Mouse (Mus musculus) R1 (cell line): ENCODE measurements around the gene Ugt1a10.
A peak's percentile ranks its signal among the peaks of the same experiment; 100 is the strongest.
"Not testable (repeated sequence)": the region's sequence is repeated elsewhere in the genome, so short reads cannot be mapped to it uniquely, and the experiment has no call there.

Source experiments
- DNase-seq: peaks from one replicate; pipeline ENCODE4 v3.0.0-alpha.2; 2018; ENCODE audit warnings: low read depth, low spot score

The Ugt1a10 gene

DNA sequence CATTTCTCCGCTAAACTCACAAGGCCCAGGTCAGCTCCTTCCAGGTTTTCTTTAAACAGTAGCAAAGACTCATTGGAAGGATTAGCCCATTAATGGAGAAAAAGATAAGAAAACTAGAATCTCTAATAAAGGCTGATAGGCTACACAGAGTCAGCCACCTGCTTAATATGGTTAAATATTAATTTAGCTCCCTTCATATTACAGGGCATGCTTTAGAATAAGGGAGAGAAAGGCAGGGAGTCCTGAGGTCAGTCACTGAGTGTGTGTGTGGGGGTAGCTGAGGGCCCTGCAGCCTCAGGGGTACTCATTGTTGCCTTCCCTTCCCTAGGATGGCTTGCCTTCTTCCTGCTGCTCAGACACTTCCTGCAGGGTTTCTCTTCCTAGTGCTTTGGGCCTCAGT is 83.0 kb downstream of the Ugt1a10 start:
- no peak for DNase-seq

DNA sequence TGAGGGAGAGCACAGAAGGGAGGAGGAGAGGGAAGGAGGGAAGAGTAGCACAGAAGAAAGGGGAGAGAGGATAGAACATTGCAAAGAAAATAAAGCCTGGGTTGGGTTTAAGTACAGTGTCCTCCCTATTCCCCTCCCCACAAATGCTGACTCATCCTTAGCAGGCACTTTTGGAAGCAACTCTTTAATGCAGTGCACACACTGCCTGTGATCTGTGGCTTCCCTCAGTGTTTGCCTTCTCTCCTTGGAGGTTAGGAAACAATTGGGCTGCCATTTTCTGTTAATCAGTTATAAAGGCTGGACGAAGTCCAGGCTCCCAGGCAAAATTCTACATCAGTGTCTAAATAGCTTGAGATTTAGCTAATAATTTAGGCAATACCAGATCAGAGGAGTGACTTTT is 85.3 kb downstream of the Ugt1a10 start:
- not testable (repeated sequence) for DNase-seq

DNA sequence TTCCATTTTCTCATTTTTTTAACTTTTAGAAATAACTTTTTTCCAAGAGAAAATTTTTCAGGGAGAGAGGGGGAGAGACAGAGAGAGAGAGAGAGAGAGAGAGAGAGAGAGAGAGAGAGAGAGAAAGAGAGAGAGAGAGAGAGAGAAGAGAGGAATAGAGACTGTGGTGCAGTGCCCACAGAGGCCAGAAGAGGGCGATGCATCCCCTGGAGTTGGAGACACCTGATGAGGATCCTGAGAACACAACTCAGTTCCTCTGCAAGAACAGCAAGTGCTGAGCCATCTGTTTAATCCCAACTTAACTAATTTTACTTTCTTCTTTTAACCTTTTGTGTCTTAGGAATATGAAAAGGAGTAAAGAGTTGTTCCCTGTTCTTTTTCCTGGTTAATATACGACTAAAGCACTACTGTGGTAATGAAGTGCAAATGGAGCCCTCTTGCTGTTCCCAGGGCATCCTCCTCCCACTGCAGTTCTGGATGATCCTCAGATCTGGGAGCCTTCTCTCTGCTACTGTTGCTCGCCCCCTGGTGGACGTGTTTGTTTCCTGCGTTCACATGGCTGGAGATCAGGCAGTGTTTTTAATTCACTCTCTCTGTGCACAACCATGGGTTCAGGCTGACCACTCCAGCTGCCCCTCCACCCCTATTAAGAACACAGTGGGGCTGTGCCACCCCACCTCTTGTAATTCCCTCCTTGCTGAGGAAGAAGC is 88.9 kb downstream of the Ugt1a10 start:
- peak; percentile 11 for DNase-seq

DNA sequence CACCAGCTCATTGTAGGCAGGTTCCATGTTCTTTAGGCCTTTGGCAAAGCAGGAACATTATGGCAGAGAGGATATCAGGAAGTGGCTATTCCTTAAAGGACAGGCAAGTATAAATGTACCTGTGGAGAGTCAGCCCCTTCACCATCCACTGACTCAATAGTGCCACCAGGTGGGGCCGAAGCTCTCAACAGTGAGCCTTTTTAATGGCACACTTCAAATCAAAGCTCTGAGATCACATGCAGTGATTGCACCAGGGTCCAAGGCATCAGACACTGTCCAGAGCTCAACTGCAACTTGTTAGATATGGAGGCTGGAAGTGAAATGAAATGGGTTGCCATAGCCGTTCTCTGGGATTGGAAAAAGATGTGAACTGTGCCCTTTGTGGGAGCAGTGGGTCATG is 90.1 kb downstream of the Ugt1a10 start:
- peak; percentile 39 for DNase-seq

DNA sequence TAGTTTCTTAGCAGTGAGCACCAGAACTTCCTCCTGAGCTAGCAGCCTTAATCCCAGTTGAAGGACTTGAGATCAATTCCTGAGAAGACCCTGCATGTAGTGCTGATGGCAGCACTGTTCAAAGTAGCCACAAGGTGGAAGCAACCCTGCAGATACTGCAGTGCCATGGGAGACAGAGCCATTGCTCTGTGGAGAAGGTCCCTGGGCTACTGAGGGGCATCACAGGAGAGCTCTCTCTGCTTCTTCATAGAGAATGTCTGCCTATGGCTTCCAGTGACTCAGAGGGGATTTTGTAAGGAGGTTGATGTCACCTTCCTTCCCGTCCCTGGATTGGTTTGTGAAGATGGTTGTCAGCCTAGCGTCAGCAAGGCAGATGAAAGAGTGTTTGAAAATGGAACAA is 94.9 kb downstream of the Ugt1a10 start:
- DNase-seq, result peak; percentile 8

DNA sequence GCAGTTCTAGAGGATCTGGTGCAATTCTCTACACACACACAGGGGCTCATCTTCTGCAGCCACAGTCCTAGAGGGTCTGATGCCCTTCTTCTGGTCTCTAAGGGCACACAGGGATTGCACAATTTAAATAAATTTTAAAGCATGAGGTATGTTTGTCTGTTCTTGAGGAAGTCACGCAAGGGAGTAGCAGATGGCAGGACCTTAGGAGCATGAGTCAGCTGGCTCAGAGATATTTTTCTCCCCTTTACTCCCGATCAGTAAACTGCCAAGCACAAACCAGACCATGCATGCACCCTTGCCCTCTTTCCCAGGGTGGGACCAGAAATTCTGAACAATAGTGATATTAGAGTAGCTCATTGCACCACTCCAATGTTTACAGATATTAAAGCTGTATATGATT is 103.2 kb downstream of the Ugt1a10 start:
- DNase-seq, result no peak

DNA sequence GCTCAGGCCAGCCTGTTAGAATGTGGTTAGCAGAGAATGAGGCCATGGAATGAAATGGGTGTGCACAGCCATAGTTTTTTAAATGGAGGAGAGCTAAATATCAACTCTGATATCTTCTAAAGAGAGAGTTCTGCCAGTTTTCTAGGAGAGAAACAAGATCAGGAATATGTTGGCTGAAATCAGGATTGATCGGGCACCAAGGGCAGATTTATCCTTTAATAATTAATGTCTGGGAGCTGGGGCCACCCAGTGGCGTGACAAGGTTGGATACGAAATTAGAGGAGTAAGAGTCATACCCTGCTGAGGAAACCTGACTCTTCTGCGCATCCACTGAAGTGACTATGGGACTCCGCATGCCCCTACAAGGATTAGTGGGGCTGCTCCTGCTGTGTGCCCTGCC is 110.5 kb downstream of the Ugt1a10 start, which contains the start of gene Ugt1a5:
Gene Ugt1a5 (plus strand): TSS at position 302 of the 400 bp plus-strand sequence.
- DNase-seq, result no peak

DNA sequence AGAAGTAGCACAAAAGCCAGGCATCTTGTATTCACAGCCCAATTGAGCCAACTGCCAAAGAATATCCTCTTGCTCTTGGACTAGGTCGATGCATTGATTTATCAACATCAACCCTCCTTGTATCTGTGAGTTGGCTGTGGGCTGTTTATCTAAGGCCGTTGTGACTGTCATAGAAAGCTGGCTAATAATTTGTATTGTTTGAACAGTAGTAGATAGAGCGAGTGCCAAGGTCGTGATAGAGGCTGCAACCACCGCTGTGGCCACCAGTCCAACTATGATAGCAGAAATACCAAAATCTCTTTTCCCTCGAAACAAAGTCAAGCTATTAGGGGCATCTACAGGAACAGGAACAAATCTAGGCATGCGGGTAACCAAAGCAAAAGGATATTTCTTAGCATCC is 117.0 kb downstream of the Ugt1a10 start:
- DNase-seq, result not testable (repeated sequence)

DNA sequence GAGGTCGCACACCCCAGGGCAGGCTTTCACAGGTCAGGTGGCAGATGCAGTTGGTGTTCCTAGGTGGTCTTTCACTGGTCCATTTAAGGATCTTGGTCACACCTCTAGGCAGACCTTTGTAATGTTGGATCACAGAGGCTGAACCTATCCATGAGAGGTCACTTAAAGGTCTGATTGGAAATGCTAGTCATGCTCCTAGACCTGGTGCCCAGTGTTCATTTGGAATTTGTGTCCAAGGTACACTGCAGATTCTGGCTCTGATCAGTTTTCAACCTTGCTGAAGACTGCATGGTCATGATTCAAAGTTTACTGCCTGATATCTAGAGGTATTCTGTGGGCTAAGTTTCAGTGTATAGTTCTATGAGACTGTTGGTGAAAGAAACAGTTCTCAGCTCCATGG is 124.5 kb downstream of the Ugt1a10 start:
- no peak for DNase-seq

DNA sequence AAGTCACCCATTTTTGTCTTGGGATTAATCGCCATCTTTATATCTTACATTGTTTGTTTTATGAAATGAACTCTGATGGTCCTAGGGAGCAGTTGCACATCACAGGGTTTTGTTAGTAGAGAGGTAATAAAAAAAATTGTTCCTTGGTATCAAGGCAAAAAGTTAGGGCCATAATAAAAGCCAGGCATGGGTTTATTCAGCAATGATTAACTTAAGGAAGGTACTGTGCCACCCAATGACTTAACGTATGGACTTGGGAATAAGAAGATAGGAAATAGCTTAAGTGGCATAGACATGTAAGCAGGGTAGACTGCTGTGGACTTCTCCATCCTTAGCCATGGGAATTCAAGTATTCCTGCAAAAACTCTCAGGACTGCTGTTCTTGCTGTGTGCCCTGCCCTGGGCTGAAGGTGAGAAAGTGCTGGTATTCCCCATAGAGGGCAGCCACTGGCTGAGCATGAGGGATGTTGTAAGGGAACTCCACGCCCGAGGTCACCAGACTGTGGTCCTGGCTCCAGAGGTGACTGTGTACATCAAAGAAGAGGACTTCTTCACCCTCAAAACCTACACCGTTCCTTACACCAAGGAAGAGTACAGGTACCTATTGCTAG is 131.2 kb downstream of the Ugt1a10 start:
- no peak for DNase-seq

DNA sequence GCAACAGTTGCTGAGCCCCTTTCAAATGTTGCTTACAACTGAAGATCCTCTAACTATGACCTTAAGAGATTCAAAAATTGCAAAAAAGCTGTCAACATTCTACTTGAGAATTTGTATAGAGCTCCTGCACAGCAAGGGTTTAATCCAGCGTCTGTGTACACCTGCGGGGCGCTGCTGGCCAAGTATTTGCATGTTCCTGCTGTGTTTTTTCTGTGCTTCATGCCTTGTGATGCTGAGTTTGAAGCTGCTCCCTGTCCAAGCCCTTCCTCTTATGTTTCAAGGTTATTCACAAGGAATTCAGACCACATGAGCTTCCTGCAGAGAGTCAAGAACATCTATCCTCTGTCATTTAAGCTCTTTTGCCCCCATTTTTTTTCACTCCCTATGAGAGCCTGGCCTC is 136.9 kb downstream of the Ugt1a10 start:
- DNase-seq, result peak; percentile 64

DNA sequence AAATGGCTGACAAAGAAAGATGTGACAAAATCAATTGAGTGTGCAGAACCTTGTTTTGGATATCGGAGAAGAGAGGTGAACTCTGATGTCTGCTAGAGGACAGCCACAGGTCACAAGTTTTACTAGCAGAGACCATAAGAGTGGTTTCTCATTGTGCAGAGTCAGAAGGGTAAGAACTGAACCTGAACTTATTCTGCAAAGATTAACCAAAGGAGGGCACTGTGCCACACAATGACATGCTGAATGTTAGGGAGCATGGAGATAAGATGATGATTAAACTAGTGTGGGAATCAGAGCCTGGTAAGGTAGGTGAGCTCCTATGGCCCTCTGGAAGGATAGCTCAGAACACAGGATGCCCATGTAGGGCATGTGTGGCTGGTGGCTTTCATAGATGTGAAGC is 140.5 kb downstream of the Ugt1a10 start:
- no peak for DNase-seq

DNA sequence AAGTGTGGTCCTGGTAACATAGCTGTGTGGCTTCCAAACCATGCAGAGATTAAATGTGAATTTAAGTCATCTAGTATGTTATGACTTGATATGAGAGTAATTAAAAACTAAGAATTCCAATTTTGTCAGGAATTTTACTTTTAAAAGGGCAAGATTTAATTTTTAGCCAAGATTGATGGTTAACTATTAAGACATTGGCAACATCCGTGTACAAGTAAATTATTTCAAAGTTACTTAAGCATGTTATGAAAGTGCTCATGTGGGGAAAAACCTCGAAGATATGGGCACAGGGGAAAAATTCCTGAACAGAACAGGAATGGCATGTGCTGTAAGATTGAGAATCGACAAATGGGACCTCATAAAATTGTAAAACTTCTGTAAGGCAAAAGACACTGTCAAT is 142.3 kb downstream of the Ugt1a10 start:
- no peak for DNase-seq

DNA sequence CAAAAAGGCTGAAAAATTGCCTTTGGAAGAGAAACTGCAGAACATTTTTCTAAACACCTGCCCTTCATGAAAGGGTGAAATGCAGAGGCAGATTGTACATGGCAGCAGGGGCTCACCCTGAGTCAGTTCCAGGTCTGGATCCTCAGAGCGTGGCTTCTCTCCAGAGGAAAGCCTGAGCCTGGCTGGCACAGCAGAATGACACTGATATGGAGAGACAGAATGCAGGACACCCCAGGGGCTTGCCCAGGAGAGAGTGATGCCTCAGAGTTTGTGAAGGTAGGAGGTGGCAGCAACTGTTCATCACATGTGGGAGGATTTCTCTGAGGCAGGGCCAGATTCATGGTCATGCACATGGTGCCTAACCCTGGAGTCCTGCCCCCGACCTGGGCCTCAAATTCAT is 144.8 kb downstream of the Ugt1a10 start:
- DNase-seq, result no peak

DNA sequence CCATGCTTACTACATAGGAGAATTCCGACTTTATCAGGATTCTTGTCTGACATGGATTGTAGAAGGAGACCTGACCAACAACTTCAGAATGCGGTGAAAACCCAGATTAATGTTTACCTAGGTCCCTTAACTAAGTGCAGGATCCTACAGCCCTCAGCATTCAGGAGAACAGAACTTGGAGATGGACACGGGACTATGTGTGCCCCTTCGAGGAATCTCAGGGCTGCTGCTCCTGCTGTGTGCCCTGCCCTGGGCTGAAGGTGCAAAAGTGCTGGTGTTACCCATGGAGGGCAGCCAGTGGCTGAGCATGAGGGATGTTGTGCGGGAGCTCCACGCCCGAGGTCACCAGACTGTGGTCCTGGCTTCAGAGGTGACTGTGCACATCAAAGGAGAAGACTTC is 145.3 kb downstream of the Ugt1a10 start, which contains the start of gene Ugt1a2:
Gene Ugt1a2 (plus strand): TSS at position 146 of the 400 bp plus-strand sequence.
- no peak for DNase-seq

DNA sequence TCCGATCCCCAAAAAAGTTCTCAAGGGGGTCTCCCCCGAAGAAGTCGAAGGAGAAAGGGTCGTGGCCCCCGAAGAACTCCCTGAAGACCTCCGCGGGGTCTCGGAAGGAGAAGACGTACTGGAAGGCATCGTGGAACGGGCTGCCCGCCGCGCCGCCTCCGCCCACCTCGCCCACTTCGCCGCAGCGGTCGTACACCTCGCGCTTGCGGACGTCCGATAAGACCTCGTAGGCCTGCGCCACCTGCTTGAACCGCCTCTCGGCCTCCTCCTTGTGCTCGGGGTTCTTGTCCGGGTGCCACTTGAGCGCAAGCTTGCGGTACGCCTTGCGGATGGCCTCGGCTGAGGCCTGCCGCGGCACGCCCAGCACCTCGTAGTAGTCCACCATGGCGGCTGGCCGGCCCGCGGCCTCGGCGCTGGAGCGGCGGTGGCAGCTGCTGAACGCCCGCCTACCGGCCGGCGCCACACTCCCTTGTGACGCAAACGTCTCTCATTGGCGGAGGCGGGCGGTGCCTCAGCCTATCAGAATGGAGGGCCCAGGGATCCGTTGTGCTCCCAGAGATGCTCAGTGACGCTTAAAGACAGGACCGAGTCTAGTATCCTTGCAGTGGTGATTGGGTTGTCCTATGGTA is 150.2 kb downstream of the Ugt1a10 start, which contains the start of gene Dnajb3:
Gene Dnajb3 (minus strand): TSS at position 489 of the 629 bp plus-strand sequence.
- DNase-seq, result peak; percentile 81

DNA sequence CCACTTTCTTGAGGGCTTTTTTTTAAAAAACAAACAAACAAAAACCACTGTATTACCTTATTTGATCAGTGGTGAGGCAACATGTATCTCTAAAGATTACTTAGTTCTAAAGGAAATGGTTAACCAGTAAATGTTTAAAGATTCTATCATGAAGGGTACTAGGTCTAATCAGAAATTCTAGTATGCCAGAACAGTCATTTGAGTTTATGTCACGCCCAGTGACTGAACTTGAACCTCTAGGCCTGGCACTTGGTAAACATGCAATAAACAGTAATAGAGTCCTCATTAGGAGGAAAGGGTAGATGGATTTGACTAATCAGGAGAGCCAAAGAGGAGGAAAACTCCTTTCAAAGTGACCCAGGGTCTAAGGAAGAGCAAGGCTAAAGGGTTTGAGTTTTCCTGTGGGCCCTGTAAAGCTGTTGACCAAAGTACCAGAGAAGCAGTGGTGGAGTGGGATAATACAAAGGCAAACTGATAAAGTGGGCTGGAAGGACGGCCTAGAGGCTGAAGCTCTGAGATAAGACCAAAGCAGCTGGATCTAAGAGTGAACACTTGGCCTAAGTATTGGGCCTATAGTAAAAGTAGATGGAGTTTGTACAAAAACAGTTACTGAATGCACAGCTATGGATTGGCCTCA is 151.8 kb downstream of the Ugt1a10 start:
- DNase-seq, result no peak

DNA sequence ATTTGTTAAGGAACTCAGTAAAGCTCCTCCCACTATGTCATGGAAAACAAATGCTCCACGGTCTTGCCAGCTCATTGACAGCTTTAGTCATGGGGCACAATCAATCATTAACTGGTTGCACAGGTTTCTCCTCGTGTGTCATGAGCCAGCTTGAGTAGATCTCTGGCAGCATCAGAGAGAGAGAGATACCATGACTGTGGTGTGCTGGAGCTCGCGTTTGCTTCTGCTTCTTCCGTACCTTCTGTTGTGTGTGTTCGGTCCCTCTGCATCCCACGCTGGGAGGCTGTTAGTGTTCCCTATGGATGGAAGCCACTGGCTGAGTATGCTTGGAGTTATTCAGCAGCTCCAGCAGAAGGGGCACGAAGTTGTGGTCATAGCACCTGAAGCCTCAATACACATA is 156.6 kb downstream of the Ugt1a10 start, which contains the start of gene Ugt1a1:
Gene Ugt1a1 (plus strand): TSS at position 148 of the 400 bp plus-strand sequence.
- DNase-seq, result peak; percentile 3

DNA sequence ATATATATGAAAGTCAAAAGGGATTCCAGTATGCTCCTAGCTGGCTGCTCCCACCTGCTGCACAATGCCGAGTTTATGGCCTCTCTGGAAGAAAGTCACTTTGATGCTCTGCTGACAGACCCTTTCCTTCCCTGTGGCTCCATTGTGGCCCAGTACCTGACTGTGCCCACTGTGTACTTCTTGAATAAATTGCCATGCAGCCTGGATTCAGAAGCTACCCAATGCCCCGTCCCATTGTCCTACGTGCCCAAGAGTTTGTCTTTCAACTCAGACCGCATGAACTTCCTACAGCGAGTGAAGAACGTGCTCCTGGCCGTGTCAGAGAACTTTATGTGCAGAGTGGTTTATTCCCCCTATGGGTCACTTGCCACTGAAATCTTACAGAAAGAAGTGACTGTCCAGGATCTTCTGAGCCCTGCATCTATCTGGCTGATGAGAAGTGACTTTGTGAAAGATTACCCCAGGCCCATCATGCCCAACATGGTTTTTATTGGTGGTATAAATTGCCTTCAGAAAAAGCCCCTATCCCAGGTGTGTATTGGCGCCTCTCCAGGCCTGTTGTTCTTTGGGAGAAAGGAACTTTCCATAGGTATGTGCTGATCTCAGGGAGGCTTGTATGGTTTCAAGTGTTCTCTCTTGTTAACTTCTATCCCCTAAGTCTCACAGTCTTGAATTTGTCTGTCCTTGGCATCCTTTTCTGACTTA is 157.3 kb downstream of the Ugt1a10 start:
- DNase-seq, result no peak

DNA sequence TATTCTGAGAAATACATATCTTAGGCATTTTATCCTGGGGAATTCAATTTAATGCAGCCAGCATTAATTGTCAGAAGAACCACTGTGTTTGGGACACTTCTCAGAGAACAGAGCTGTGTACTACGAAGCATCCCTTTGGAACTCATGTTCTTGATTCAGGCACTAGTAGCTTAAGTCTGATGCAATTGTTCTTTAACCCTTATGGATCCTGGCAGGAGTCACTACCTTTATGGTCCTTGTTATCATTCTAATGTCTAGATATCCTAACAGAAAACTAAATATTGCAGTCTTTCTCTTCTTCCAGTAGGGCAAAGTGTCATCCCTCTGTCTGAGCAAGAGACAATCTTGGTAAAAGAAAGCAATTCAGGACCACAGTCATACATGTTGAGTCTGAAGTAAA is 157.9 kb downstream of the Ugt1a10 start:
- DNase-seq, result no peak

DNA sequence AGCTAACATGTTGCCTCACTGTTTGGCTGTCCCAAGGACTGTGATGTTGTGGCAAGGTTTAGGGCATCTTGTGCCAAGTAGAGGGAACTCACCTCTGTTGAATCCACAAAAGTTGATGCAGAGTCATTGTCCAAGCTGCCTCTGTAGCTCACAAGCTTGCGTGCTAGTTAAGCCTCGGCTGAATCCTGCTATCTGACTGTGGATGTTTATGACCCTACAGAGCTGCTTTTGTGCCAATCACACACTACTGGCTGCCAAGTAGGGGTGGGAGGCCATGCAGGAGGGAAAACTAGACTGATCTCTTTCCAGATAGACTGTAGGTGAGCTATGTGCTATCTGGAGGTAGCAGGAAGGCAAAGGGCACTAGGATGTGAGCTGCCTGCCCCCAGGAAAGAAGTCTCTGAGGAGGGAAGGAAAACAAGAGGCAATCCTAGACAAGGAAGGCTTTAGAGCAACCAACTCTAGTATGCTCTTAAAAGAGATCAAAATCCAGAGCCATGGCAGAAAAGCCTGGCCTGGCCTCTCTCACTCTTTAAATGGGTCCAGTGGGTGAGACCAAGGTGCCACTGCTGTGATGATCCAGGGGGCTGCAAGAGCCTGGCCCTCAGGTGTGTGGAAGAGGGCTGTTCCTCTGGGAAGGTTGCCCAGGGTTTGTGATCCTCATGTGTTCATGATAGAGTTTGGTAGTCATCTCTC is 158.7 kb downstream of the Ugt1a10 start:
- peak; percentile 8 for DNase-seq
